Mouse (Mus musculus) liver, adult 2 months (tissue): Measurements from ENCODE around the gene Csf2ra.

Experiments
- CTCF ChIP-seq: fragments of 200-500 bp; IDR thresholded peaks from 2 replicates; pipeline ENCODE4 v1.5.1; 2011; ENCODE audit warnings: low read depth, low read length, control low read depth
- POLR2A ChIP-seq: fragments of 200-500 bp; IDR thresholded peaks from 2 replicates; pipeline ENCODE4 v1.6.1; 2011; ENCODE audit warnings: low read length, control low read depth; ENCODE audit not compliant: insufficient read depth; ENCODE audit errors: extremely low read depth

DNA sequence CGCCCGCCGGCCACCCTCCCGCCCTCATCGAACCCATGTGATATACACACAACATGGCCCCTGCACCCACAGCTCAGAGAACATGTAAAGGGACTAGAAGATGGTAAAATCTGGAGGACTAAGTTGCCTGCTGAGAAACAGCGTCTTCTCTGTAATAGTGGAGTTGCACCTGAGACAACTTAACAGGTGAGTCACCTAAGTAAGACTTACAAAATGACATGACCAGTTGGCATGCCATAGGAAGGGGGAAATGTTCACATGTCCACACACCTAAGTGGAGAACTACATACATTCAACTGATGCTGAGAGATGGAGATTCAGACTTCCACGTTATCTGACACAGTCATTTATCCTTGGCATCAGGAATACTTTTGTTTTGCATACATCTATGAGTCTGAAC, 38.9 kb upstream of the Csf2ra start:
- TF ChIP-seq CTCF (no peak), POLR2A (no peak)
